Mouse (Mus musculus) lung, embryonic 16.5 days (tissue): ENCODE measurements around the gene Wdr82. TPM values are rescaled to one million over a fixed set of nuclear protein-coding genes. Genes with fewer than 3 reads are reported as not detected.

Experiments
- ATAC-seq: fragments of 200-750 bp; cut with Nextera tagmentation; 2 replicates; pipeline ENCODE4 v1.8.0; 2017; ENCODE audit warnings: low read depth, mild to moderate bottlenecking, moderate library complexity
- H3K27ac ChIP-seq: fragments of 300-500 bp; sonication (generic); 2 replicates; pipeline ENCODE4 v1.5.1; 2014; ENCODE audit warnings: mild to moderate bottlenecking, control low read depth, low read length
- H3K27me3 ChIP-seq: fragments of 300-500 bp; sonication (generic); 2 replicates; pipeline ENCODE4 v1.6.1; 2014; ENCODE audit warnings: low read depth, low read length, mixed read lengths; ENCODE audit not compliant: control insufficient read depth, insufficient read depth
- H3K36me3 ChIP-seq: fragments of 300-500 bp; sonication (generic); 2 replicates; pipeline ENCODE4 v1.6.1; 2014; ENCODE audit warnings: low read length; ENCODE audit not compliant: control insufficient read depth, insufficient read depth
- H3K4me1 ChIP-seq: fragments of 300-500 bp; sonication (generic); replicated peaks from 2 replicates; pipeline ENCODE4 v1.6.1; 2014; ENCODE audit warnings: low read length, mixed read lengths; ENCODE audit not compliant: control insufficient read depth, insufficient read depth
- H3K4me2 ChIP-seq: fragments of 300-500 bp; sonication (generic); 2 replicates; pipeline ENCODE4 v1.6.1; 2014; ENCODE audit warnings: low read depth, low read length, control low read depth
- H3K4me3 ChIP-seq: fragments of 300-500 bp; sonication (generic); 2 replicates; pipeline ENCODE4 v1.5.1; 2014; ENCODE audit warnings: mild to moderate bottlenecking, low read length, control low read depth
- H3K9ac ChIP-seq: fragments of 300-500 bp; sonication (generic); 2 replicates; pipeline ENCODE4 v1.6.1; 2014; ENCODE audit warnings: low read length, control low read depth
- H3K9me3 ChIP-seq: fragments of 300-500 bp; sonication (generic); 2 replicates; pipeline ENCODE4 v1.6.1; 2016; ENCODE audit warnings: low read length; ENCODE audit not compliant: control insufficient read depth
- WGBS: fragments of 180-500 bp; shearing (Covaris S2); extraction: QIAGEN DNeasy Blood & Tissue Kit; methylation state at CpG from one replicate; pipeline ENCODE4 v1.1.7; 2014; 5-methylcytosine and 5-hydroxymethylcytosine counted together
- microRNA counts: library from miRNA; unstranded; fragments of <30 nt; microRNA quantifications from one replicate; lab custom pipeline; 2016
- microRNA-seq: library from miRNA; unstranded; fragments of <30 nt; microRNA quantifications from one replicate; pipeline ENCODE4, GENCODE M21; 2016
- polyA plus RNA-seq: library from polyadenylated mRNA; unstranded; fragments of >200 nt; fragmentation: Nextera tagmentation; extraction: Ambion mirVana; gene quantifications from 2 replicates; pipeline ENCODE4 v1.2.1, GENCODE M21; 2015

Gene Wdr82
- polyA plus RNA-seq, 1 experiment from 2014 or later = 17.5 TPM

- H3K4me1 ChIP-seq = no peaks in the 10 kb centered on the region
- peaks cover 63% of the 10 kb centered on the region for H3K36me3 ChIP-seq
- WGBS = 84% methylated on average over 23 of the region's 23 CpGs
- H3K4me3 ChIP-seq = no peak overlapping the region
- H3K9ac ChIP-seq = no peak overlapping the region
- no peak for ATAC-seq
- no peak overlapping the region for H3K27ac ChIP-seq
- H3K9me3 ChIP-seq = no peaks in the 10 kb centered on the region
- no peak overlapping the region for H3K4me2 ChIP-seq
- H3K27me3 ChIP-seq = no peaks in the 10 kb centered on the region
Measured at GRCm38 (mm10) chr9:106235194-106235830, 64.6 kb downstream of the Wdr82 start.

- Histone ChIP-seq H3K27me3 (no peaks in the 10 kb centered on the region), H3K4me3 (no peak overlapping the region), H3K9me3 (no peaks in the 10 kb centered on the region), H3K27ac (no peak overlapping the region), H3K4me2 (no peak overlapping the region), H3K9ac (no peak overlapping the region), H3K4me1 (no peaks in the 10 kb centered on the region), H3K36me3 (peaks cover 70% of the 10 kb centered on the region)
- ATAC-seq = no peak
- 88% methylated on average over 23 of the region's 23 CpGs for WGBS
Measured at GRCm38 (mm10) chr9:106236156-106236817, 65.6 kb downstream of the Wdr82 start.

- 51% methylated on average over 3 of the region's 3 CpGs for WGBS
- Histone ChIP-seq H3K4me1 (no peaks in the 10 kb centered on the region), H3K4me3 (no peak overlapping the region), H3K9me3 (no peaks in the 10 kb centered on the region), H3K36me3 (peaks cover 75% of the 10 kb centered on the region), H3K4me2 (no peak overlapping the region), H3K9ac (no peak overlapping the region), H3K27me3 (no peaks in the 10 kb centered on the region), H3K27ac (no peak overlapping the region)
- ATAC-seq = no peak
Measured at GRCm38 (mm10) chr9:106236818-106237211, 66.1 kb downstream of the Wdr82 start.

GRCm38 (mm10) chr9:106237401-106237800 lies 66.7 kb downstream of the Wdr82 start:
- ATAC-seq = no peak
- no peaks in the 10 kb centered on the region for H3K27me3 ChIP-seq

GRCm38 (mm10) chr9:106237878-106238277 lies 67.2 kb downstream of the Wdr82 start:
- Histone ChIP-seq H3K4me2 (no peak overlapping the region), H3K27me3 (no peaks in the 10 kb centered on the region), H3K9ac (no peak overlapping the region), H3K27ac (no peak overlapping the region), H3K4me1 (no peaks in the 10 kb centered on the region; the same call in 1 of the 2 replicates), H3K4me3 (no peak overlapping the region), H3K9me3 (no peaks in the 10 kb centered on the region), H3K36me3 (peaks cover 71% of the 10 kb centered on the region)
- 90% methylated on average over 10 of the region's 10 CpGs for WGBS
- ATAC-seq = no peak

More at GRCm38 (mm10) chr9:106237401-106237800, 66.7 kb downstream of the Wdr82 start:
- Histone ChIP-seq H3K4me1 (no peaks in the 10 kb centered on the region), H3K36me3 (peaks cover 74% of the 10 kb centered on the region), H3K9me3 (no peaks in the 10 kb centered on the region), H3K27ac (no peak overlapping the region), H3K4me2 (no peak overlapping the region), H3K9ac (no peak overlapping the region), H3K4me3 (no peak overlapping the region)
- WGBS = 85% methylated on average over 8 of the region's 8 CpGs

MicroRNA genes within 50 kb of the gene (microRNA counts, 519-probe panel; counts per million panel counts)
- 5,406 counts per million, percentile 99 among the panel's probes with 10 or more counts for microRNA mmu-let-7g (lab: Ali Mortazavi, UCI)

Small RNA genes within 50 kb of the gene (microRNA-seq; reads per million reads assigned to microRNA genes)
- 0.79 reads per million for gene Mir135a-1
- gene Mirlet7g = 81,056 reads per million, percentile 100 among the genes with 10 or more reads in this experiment

Other genes with a start within 250 kb of the Wdr82 start
- 0.49 and 0.63 TPM in 2 replicates for gene Col6a5, start 210.3 kb upstream of the Wdr82 start, polyA plus RNA-seq
- 2.0 and 2.4 TPM in 2 replicates for gene Col6a4, start 74.1 kb upstream of the Wdr82 start, polyA plus RNA-seq
- gene Glyctk, start 12.8 kb upstream of the Wdr82 start, polyA plus RNA-seq = 1.4 and 1.9 TPM in 2 replicates
- gene Ppm1m, start 28.8 kb downstream of the Wdr82 start, polyA plus RNA-seq = 53.1 and 56.7 TPM in 2 replicates
- gene Twf2, start 32.2 kb downstream of the Wdr82 start, polyA plus RNA-seq = 69.8 and 69.9 TPM in 2 replicates
- gene Tlr9, start 51.7 kb downstream of the Wdr82 start, polyA plus RNA-seq = 0.11 TPM in 1 of 2 replicates, not detected in the other
- gene Alas1, start 77.7 kb downstream of the Wdr82 start, polyA plus RNA-seq = 139 and 145 TPM in 2 replicates
- gene Poc1a, start 110.1 kb downstream of the Wdr82 start, polyA plus RNA-seq = 32.3 and 32.4 TPM in 2 replicates
- gene Dusp7, start 197.7 kb downstream of the Wdr82 start, polyA plus RNA-seq = 12.9 and 13.7 TPM in 2 replicates